Comparison of ENCODE assay signal across 9 mouse cellular contexts in genomic region chr2:117018917-117019538, GRCm38 (mm10).
DNase-seq lines count a peak whose midpoint lies in the region; ATAC-seq and TF ChIP-seq lines count a peak whose summit lies in the region.
"Had no signal": no experiment of that assay in that cellular context is flagged by ENCODE, and none has a peak within 500 bp of the region (broad histone marks: within the 10 kb centered on the region; RNA-seq: fewer than 3 reads in every experiment).

No protein-coding gene starts in this region.

- no peak overlapping the region for H3K27ac ChIP-seq in forebrain, embryonic 14.5 days (ENCODE audit: low read depth, low read length)
- no peak overlapping the region for H3K27ac ChIP-seq in forebrain, embryonic 16.5 days (ENCODE audit: low read length)
- peak overlapping the region; percentile 74 for H3K27ac ChIP-seq in embryonic facial prominence, embryonic 12.5 days
- H3K27ac ChIP-seq: liver, embryonic 13.5 days had no signal

- WGBS in forebrain, embryonic 14.5 days, result 23% methylated on average over 6 of the region's 6 CpGs
- WGBS in forebrain, embryonic 16.5 days, result 28% methylated on average over 6 of the region's 6 CpGs
- WGBS in embryonic facial prominence, embryonic 12.5 days, result 9% methylated on average over 6 of the region's 6 CpGs

- H3K4me1 ChIP-seq in forebrain, embryonic 14.5 days (ENCODE audit: control insufficient read depth, insufficient read depth, low read length), result peaks cover 6% of the 10 kb centered on the region; the same call in 1 of the 2 replicates
- H3K4me1 ChIP-seq in forebrain, embryonic 16.5 days (replicated peaks; ENCODE audit: control insufficient read depth, insufficient read depth, low read length), result no peaks in the 10 kb centered on the region; the same call in none of the 2 replicates
- peaks cover 16% of the 10 kb centered on the region for H3K4me1 ChIP-seq in embryonic facial prominence, embryonic 12.5 days

- no peak overlapping the region for H3K9ac ChIP-seq in forebrain, embryonic 14.5 days (ENCODE audit: low read length)
- no peak overlapping the region for H3K9ac ChIP-seq in forebrain, embryonic 16.5 days (replicated peaks; ENCODE audit: low read depth, low read length)
- H3K9ac ChIP-seq in embryonic facial prominence, embryonic 12.5 days, result no peak overlapping the region
- H3K9ac ChIP-seq: liver, embryonic 13.5 days had no signal

- no peak overlapping the region for H3ac ChIP-seq in myocyte (ENCODE audit: control insufficient read depth, insufficient read length)

- no peaks in the 10 kb centered on the region for H3K9me3 ChIP-seq in forebrain, embryonic 14.5 days (replicated peaks; ENCODE audit: control insufficient read depth, low read length)
- no peaks in the 10 kb centered on the region for H3K9me3 ChIP-seq in forebrain, embryonic 16.5 days (ENCODE audit: control insufficient read depth, low read length)
- no peaks in the 10 kb centered on the region for H3K9me3 ChIP-seq in embryonic facial prominence, embryonic 12.5 days
- H3K9me3 ChIP-seq: liver, embryonic 13.5 days had no signal

- intact Hi-C loops in heart, postnatal 36 days (cut with DNase I), result loop anchor here (2.0 to 5.0 kb wide), 4 partner anchors 38 to 117 kb away; partner anchors contain the start of gene Spred1
- intact Hi-C loops in left cerebral cortex, postnatal 4 days (cut with DNase I), result no loop called here

- no peak overlapping the region for H3K4me2 ChIP-seq in forebrain, embryonic 14.5 days (ENCODE audit: low read length)
- H3K4me2 ChIP-seq in forebrain, embryonic 16.5 days (ENCODE audit: low read length), result no peak overlapping the region
- H3K4me2 ChIP-seq in embryonic facial prominence, embryonic 12.5 days (replicated peaks), result no peak overlapping the region
- H3K4me2 ChIP-seq in myocyte (ENCODE audit: low read depth), result peak overlapping the region; percentile 64
- H3K4me2 ChIP-seq: liver, embryonic 13.5 days had no signal

- no peaks in the 10 kb centered on the region for H3K36me3 ChIP-seq in forebrain, embryonic 14.5 days (ENCODE audit: control insufficient read depth, insufficient read depth, low read length)
- no peaks in the 10 kb centered on the region for H3K36me3 ChIP-seq in forebrain, embryonic 16.5 days (ENCODE audit: control insufficient read depth, insufficient read depth)
- H3K36me3 ChIP-seq in embryonic facial prominence, embryonic 12.5 days, result no peaks in the 10 kb centered on the region
- H3K36me3 ChIP-seq in myocyte (ENCODE audit: control insufficient read depth, insufficient read depth), result no peaks in the 10 kb centered on the region
- H3K36me3 ChIP-seq: liver, embryonic 13.5 days had no signal

- TF ChIP-seq POLR2A in myocyte (IDR thresholded peaks at IDR 0.05; ENCODE audit: insufficient read length, low read depth), result no peak

- no peak for ATAC-seq in forebrain, embryonic 14.5 days
- ATAC-seq in forebrain, embryonic 16.5 days, result no peak
- ATAC-seq in embryonic facial prominence, embryonic 12.5 days (ENCODE audit: insufficient number of reproducible peaks, insufficient read depth, low FRiP score, low TSS enrichment), result no peak
- no peak for ATAC-seq in inflammation-experienced regulatory T-cells, adult 6 months

- H3K4me3 ChIP-seq in forebrain, embryonic 14.5 days (ENCODE audit: low read depth, low read length), result no peak overlapping the region
- H3K4me3 ChIP-seq in forebrain, embryonic 16.5 days (replicated peaks; ENCODE audit: low read length), result no peak overlapping the region
- no peak overlapping the region for H3K4me3 ChIP-seq in embryonic facial prominence, embryonic 12.5 days
- H3K4me3 ChIP-seq in myocyte, result no peak overlapping the region
- H3K4me3 ChIP-seq: liver, embryonic 13.5 days had no signal

- H3K27me3 ChIP-seq in forebrain, embryonic 14.5 days (replicated peaks; ENCODE audit: control insufficient read depth, insufficient read depth, low read length), result no peaks in the 10 kb centered on the region
- H3K27me3 ChIP-seq in forebrain, embryonic 16.5 days (replicated peaks; ENCODE audit: control insufficient read depth, insufficient read depth, low read length), result no peaks in the 10 kb centered on the region
- no peaks in the 10 kb centered on the region for H3K27me3 ChIP-seq in embryonic facial prominence, embryonic 12.5 days
- no peaks in the 10 kb centered on the region for H3K27me3 ChIP-seq in myocyte (ENCODE audit: control insufficient read depth, insufficient read depth, insufficient read length)
- H3K27me3 ChIP-seq: liver, embryonic 13.5 days had no signal

- H3K79me2 ChIP-seq in myocyte (ENCODE audit: control insufficient read depth, insufficient read depth), result no peaks in the 10 kb centered on the region

- peak; percentile 24 for DNase-seq in forebrain, embryonic 14.5 days (ENCODE audit: low spot score)
- DNase-seq in Muller cell, postnatal 12 days (ENCODE audit: inconsistent ontology term), result peak; percentile 60
- peak; percentile 76 to 77 for DNase-seq in heart, postnatal 36 days
- peak; percentile 21 for DNase-seq in left cerebral cortex, postnatal 4 days
- DNase-seq: liver, embryonic 13.5 days had no signal

TF ChIP-seq in myocyte, 11 proteins besides CTCF, POLR2A, EP300 and RAD21:
- TF ChIP-seq CEBPB (IDR thresholded peaks at IDR 0.05; ENCODE audit: insufficient read depth, poor library complexity, severe bottlenecking) (peak; percentile 99), REST (IDR thresholded peaks at IDR 0.05; ENCODE audit: insufficient read depth, insufficient read length) (no peak), SRF (IDR thresholded peaks at IDR 0.05; ENCODE audit: control insufficient read depth, insufficient read length, low read depth) (no peak), MAX (IDR thresholded peaks at IDR 0.05; ENCODE audit: low read depth) (no peak), POLR2AphosphoS2 (IDR thresholded peaks at IDR 0.05; ENCODE audit: insufficient read length, low read depth) (no peak), USF1 (IDR thresholded peaks at IDR 0.05; ENCODE audit: low read depth) (no peak), TCF3 (IDR thresholded peaks at IDR 0.05; ENCODE audit: insufficient read length, low read depth) (peak; percentile 35), TCF12 (IDR thresholded peaks at IDR 0.05; ENCODE audit: insufficient read depth, poor library complexity, severe bottlenecking) (peak; percentile 53), MYOG (IDR thresholded peaks at IDR 0.05; ENCODE audit: control insufficient read depth in 1 of 3, insufficient read depth in 1 of 3, insufficient read length in 2 of 3, low read depth in 2 of 3) (peak in 1 of 3 experiments; percentile 54), E2F4 (IDR thresholded peaks at IDR 0.05; ENCODE audit: insufficient read depth) (no peak), MYOD1 (IDR thresholded peaks at IDR 0.05; ENCODE audit: control insufficient read depth in 1 of 3, insufficient read length in 2 of 3, low read depth in 2 of 3) (peak in 2 of 3 experiments; percentile 56 to 81)
TF ChIP-seq in myocyte: peak in this region for 5.

Comparison
In these comparisons a context has a peak if more than half of its experiments do, and no peak if none do; other contexts are left out.
1. DNase-seq: peak in every context shown above with its lines; median percentile 76 in heart, postnatal 36 days; 60 in Muller cell, postnatal 12 days; 24 in forebrain, embryonic 14.5 days; 21 in left cerebral cortex, postnatal 4 days.